Mouse (Mus musculus) NIH3T3 (cell line): ENCODE measurements around the gene Klrc3.
"Not testable (repeated sequence)": the region's sequence is repeated elsewhere in the genome, so short reads cannot be mapped to it uniquely, and the experiment has no call there.

ENCODE experiments used
- DNase-seq: peaks from one replicate; pipeline ENCODE4 v3.0.0-alpha.2; 2012; ENCODE audit warnings: low read depth

The Klrc3 gene

GRCm38 (mm10) chr6:129643237-129643636, at the start of gene Klrc3:
Gene Klrc3 (minus strand): TSS chr6:129643337.
- not testable (repeated sequence) for DNase-seq

GRCm38 (mm10) chr6:129691436-129691835, 48.3 kb upstream of the Klrc3 start:
- not testable (repeated sequence) for DNase-seq

DNA sequence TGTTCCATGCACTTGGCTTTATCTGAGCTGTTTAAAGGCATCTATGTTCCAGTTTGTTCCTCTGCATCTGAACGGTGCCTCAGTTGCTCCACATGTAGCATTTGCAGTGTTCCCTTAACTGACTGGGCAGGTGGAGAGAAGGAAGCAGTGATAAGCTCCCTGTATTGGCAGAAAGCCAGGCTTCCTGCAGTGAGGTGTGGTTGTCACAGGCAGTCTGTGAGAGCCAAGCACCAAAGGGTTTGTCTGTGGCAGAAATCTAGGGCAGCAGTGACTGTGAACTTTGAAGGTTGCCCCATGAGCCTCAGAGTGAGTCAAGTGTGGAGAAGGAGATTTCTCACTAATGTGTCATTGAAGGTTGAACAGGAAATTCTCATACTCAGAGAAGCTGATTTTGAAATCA, 37.2 kb upstream of the Klrc3 start:
- DNase-seq = no peak

DNA sequence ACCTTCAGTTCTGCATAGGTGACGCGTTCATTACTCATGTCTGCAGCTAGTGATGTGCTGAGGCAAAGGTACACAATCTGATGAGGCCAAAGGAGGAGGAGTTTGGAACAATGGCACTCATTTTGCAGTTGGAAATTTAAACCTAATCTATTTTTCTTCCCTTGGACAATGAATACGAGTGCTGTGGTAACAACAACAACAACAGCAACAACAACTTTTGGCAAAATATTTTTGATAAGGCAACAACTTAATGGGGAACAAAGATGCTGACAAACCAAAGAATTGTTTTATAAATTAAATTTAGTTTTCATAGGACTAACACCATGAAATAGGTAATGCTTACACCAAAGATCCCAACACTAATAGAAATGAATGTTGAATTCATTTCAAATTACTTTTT, 35.7 kb upstream of the Klrc3 start, which contains the start of gene Klrc1:
Klrc1 (minus strand) TSS at position 101 of the 400 bp plus-strand sequence.
- DNase-seq = no peak

DNA sequence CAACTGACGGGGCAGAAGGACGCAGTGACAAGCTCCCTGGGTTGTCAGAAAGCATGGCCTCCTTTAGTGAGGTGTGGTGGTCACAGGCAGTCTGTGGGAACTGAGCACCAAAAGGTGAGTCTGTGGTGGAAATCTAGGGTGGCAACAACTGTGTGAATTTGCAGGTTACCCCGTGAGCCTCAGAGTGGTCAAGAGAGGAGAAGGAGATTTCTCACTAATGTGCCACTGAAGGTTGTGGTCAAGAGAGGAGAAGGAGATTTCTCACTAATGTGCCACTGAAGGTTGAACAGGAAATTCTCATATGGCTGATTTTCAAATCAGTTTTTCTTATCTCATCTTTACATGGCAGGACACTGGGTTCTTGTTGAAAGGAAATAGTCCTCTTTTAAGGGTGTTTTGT, 18.2 kb upstream of the Klrc3 start:
- not testable (repeated sequence) for DNase-seq

DNA sequence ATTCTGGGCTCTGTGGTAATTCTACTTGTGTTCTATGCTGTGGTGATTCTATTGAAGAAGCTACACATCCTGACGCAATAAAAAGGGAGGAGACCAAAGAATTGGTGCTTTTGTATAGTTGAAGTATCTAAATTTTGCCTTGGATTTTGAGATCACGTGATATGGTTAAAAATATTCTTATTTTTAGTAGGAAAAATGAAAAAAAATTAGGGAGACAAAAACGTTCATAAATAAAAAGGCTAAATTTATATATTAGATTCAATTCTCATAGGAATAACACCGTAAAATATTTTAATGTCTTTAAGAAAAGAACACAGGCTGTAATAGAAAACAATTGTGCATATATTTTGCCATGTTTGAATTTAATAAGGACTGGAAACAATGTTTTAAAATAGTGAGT, 17.5 kb upstream of the Klrc3 start, which contains the start of gene Klrc2:
Klrc2 (minus strand) TSS at position 101 of the 400 bp plus-strand sequence.
- not testable (repeated sequence) for DNase-seq

DNA sequence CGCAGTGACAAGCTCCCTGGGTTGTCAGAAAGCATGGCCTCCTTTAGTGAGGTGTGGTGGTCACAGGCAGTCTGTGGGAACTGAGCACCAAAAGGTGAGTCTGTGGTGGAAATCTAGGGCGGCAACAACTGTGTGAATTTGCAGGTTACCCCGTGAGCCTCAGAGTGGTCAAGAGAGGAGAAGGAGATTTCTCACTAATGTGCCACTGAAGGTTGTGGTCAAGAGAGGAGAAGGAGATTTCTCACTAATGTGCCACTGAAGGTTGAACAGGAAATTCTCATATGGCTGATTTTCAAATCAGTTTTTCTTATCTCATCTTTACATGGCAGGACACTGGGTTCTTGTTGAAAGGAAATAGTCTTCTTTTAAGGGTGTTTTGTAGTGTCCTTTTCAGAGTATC, 917 bp upstream of the Klrc3 start:
- DNase-seq = not testable (repeated sequence)

DNA sequence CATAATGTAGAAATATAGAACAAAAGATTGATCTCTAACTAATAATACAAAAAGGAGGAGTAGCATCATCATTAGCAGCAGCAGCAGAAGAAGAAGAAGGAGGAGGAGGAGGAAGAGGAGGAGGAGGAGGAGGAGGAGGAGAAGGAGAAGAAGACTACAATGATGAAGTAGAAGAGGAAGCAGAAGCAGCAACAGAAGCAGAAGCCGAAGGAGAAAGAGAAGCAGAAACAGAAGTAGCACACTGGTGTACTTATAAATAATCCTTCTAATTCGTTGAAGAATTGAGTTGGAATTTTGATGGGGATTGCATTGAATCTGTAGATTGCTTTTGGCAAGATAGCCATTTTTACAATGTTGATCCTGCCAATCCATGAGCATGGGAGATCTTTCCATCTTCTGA, 12.1 kb downstream of the Klrc3 start:
- DNase-seq = not testable (repeated sequence)

DNA sequence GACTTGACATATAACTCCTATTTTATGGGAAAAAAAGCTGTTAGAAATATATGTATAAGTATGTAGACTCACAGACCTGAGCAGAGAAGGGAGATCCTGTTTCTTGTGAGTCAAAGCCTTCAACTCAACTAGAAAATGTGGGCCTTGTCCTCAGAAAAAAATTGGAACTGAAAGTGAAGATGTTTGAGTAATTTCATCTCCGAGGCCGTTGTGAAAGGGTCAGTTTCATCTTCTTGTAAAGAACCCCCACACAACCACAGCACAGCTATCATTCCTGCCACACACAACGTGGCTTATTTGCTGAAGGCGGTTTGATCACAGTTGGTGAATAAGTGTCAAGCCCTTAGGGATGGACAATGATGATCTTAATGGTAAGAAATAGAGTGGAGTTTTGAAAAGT, 19.4 kb downstream of the Klrc3 start, which contains the start of gene Klrk1:
Klrk1 (minus strand) TSS at position 130 of the 400 bp plus-strand sequence.
- no peak for DNase-seq

GRCm38 (mm10) chr6:129608372-129608771, 34.8 kb downstream of the Klrc3 start:
- no peak for DNase-seq

GRCm38 (mm10) chr6:129591508-129591907, 51.6 kb downstream of the Klrc3 start, which contains the start of gene Klrd1:
Gene Klrd1 (plus strand): TSS chr6:129591782.
- no peak for DNase-seq
